Mouse (Mus musculus): ENCODE measurements at regions not wholly inside any gene's neighbourhood (a gene's known extent, or its start where the extent isn't known, plus 50 kb on each side); places are given as distances from the start of the nearest gene placed in this dataset.

- Histone ChIP-seq H3K9me3 (replicated peaks; ENCODE audit: low read length) (no peaks in the 10 kb centered on the region), H3K4me1 (ENCODE audit: control insufficient read depth in 1 of 2, insufficient read depth in 2 of 2) (no peaks in the 10 kb centered on the region), H3K27me3 (replicated peaks) (no peaks in the 10 kb centered on the region), H3K9ac (ENCODE audit: insufficient read depth, low read depth) (no peak overlapping the region), H3K4me3 (replicated peaks in 1 of 3; ENCODE audit: low read depth in 2 of 3, low read length in 2 of 3, poor library complexity in 1 of 3) (no peak overlapping the region), H3K4me2 (ENCODE audit: insufficient read depth, low read depth, poor library complexity, severe bottlenecking) (no peak overlapping the region), H3K27ac (ENCODE audit: insufficient read depth, low read depth) (no peak overlapping the region), H3K36me3 (replicated peaks in 1 of 2; ENCODE audit: control insufficient read depth in 1 of 2, insufficient read depth in 1 of 2, low read length in 1 of 2) (no peaks in the 10 kb centered on the region), H3K79me2 (replicated peaks; ENCODE audit: control insufficient read depth, extremely low read depth, insufficient read depth, poor library complexity, severe bottlenecking) (no peaks in the 10 kb centered on the region)
- no peak for DNase-seq (ENCODE audit: extremely low read depth)
- TF ChIP-seq IRF4 (IDR thresholded peaks at IDR 0.05; ENCODE audit: low read depth, low read length): no peak
- no peak for TF ChIP-seq POLR2A (IDR thresholded peaks at IDR 0.05; ENCODE audit: low read depth, low read length)
- TF ChIP-seq SMC3 (IDR thresholded peaks at IDR 0.05; ENCODE audit: low read depth, low read length): no peak
- TF ChIP-seq ZNF384 (IDR thresholded peaks at IDR 0.05; ENCODE audit: low read depth, low read length): no peak
- TF ChIP-seq UBTF (IDR thresholded peaks at IDR 0.05; ENCODE audit: low read depth, low read length): no peak
- no peak for TF ChIP-seq BHLHE40 (IDR thresholded peaks at IDR 0.05; ENCODE audit: low read depth, low read length)
- no peak for TF ChIP-seq KAT2A (IDR thresholded peaks at IDR 0.05; ENCODE audit: insufficient replicate concordance, low read length)
- TF ChIP-seq SIN3A (IDR thresholded peaks at IDR 0.05; ENCODE audit: low read length): no peak
- no peak for TF ChIP-seq TCF12 (IDR thresholded peaks at IDR 0.05; ENCODE audit: low read depth, low read length)
- TF ChIP-seq RCOR1 (conservative IDR thresholded peaks at IDR 0.05; ENCODE audit: low read depth, low read length): no peak
- dilution Hi-C loops (cut with MboI; ENCODE audit: extremely low pct_ligation_motif_present, extremely low pct_unique_long_range_greater_than_20kb, low sequenced_read_pairs) (no loop called here), in situ Hi-C loops (cut with MboI; ENCODE audit: low pct_ligation_motif_present, low pct_unique_long_range_greater_than_20kb, low sequenced_read_pairs) (no loop called here)
These were observed 163.0 kb downstream of the Pik3r1 start for GRCm38 (mm10) chr13:101605051-101605450.

- H3K4me1 ChIP-seq (ENCODE audit: control insufficient read depth in 1 of 2, insufficient read depth in 2 of 2): no peaks in the 10 kb centered on the region
- no peaks in the 10 kb centered on the region for H3K79me2 ChIP-seq (replicated peaks; ENCODE audit: control insufficient read depth, extremely low read depth, insufficient read depth, poor library complexity, severe bottlenecking)
- H3K4me3 ChIP-seq (replicated peaks in 1 of 3; ENCODE audit: low read depth in 2 of 3, low read length in 2 of 3, poor library complexity in 1 of 3): no peak overlapping the region
- H3K4me2 ChIP-seq (ENCODE audit: insufficient read depth, low read depth, poor library complexity, severe bottlenecking): no peak overlapping the region
- in situ Hi-C loops (cut with MboI; ENCODE audit: low pct_ligation_motif_present, low pct_unique_long_range_greater_than_20kb, low sequenced_read_pairs) (no loop called here), dilution Hi-C loops (cut with MboI; ENCODE audit: extremely low pct_ligation_motif_present, extremely low pct_unique_long_range_greater_than_20kb, low sequenced_read_pairs) (no loop called here)
- no peak overlapping the region for H3K27ac ChIP-seq (ENCODE audit: insufficient read depth, low read depth)
- H3K36me3 ChIP-seq (replicated peaks in 1 of 2; ENCODE audit: control insufficient read depth in 1 of 2, insufficient read depth in 1 of 2, low read length in 1 of 2): no peaks in the 10 kb centered on the region
- no peak for DNase-seq (ENCODE audit: extremely low read depth)
- no peaks in the 10 kb centered on the region for H3K9me3 ChIP-seq (replicated peaks; ENCODE audit: low read length)
- TF ChIP-seq TCF12 (IDR thresholded peaks at IDR 0.05; ENCODE audit: low read depth, low read length) (no peak), JUN (IDR thresholded peaks at IDR 0.05; ENCODE audit: insufficient read depth, low read depth, low read length) (no peak), BHLHE40 (IDR thresholded peaks at IDR 0.05; ENCODE audit: low read depth, low read length) (no peak)
- no peaks in the 10 kb centered on the region for H3K27me3 ChIP-seq (replicated peaks)
- H3K9ac ChIP-seq (ENCODE audit: insufficient read depth, low read depth): no peak overlapping the region
These were observed 169.9 kb downstream of the Pik3r1 start for GRCm38 (mm10) chr13:101598126-101598485.

- dilution Hi-C loops (cut with MboI; ENCODE audit: extremely low pct_ligation_motif_present, extremely low pct_unique_long_range_greater_than_20kb, low sequenced_read_pairs): no loop called here
- H3K27ac ChIP-seq (ENCODE audit: insufficient read depth, low read depth): no peak overlapping the region
- H3K27me3 ChIP-seq (replicated peaks): no peaks in the 10 kb centered on the region
- H3K4me3 ChIP-seq (replicated peaks in 1 of 3; ENCODE audit: low read depth in 2 of 3, low read length in 2 of 3, poor library complexity in 1 of 3): no peak overlapping the region
- no peaks in the 10 kb centered on the region for H3K79me2 ChIP-seq (replicated peaks; ENCODE audit: control insufficient read depth, extremely low read depth, insufficient read depth, poor library complexity, severe bottlenecking)
- peaks cover 0 to 2% of the 10 kb centered on the region in 2 experiments; a peak in 1 of 4 replicates for H3K4me1 ChIP-seq (ENCODE audit: control insufficient read depth in 1 of 2, insufficient read depth in 2 of 2)
- H3K9ac ChIP-seq (ENCODE audit: insufficient read depth, low read depth): no peak overlapping the region
- in situ Hi-C loops (cut with MboI; ENCODE audit: low pct_ligation_motif_present, low pct_unique_long_range_greater_than_20kb, low sequenced_read_pairs): no loop called here
- H3K9me3 ChIP-seq (replicated peaks; ENCODE audit: low read length): no peaks in the 10 kb centered on the region
- H3K4me2 ChIP-seq (ENCODE audit: insufficient read depth, low read depth, poor library complexity, severe bottlenecking): no peak overlapping the region
- DNase-seq (ENCODE audit: extremely low read depth): no peak
- no peaks in the 10 kb centered on the region for H3K36me3 ChIP-seq (replicated peaks in 1 of 2; ENCODE audit: control insufficient read depth in 1 of 2, insufficient read depth in 1 of 2, low read length in 1 of 2)
- TF ChIP-seq MAFK (IDR thresholded peaks at IDR 0.05; ENCODE audit: insufficient replicate concordance, low read length): no peak
- TF ChIP-seq JUND (conservative IDR thresholded peaks at IDR 0.05; ENCODE audit: low read depth, low read length): no peak
- TF ChIP-seq CHD1 (IDR thresholded peaks at IDR 0.05; ENCODE audit: low read depth, low read length): no peak
- TF ChIP-seq JUN (IDR thresholded peaks at IDR 0.05; ENCODE audit: insufficient read depth, low read depth, low read length): no peak
These were observed 170.5 kb downstream of the Pik3r1 start for GRCm38 (mm10) chr13:101597243-101598125.

All from CH12.LX (cell line).